Mouse (Mus musculus) forebrain, postnatal 0 days (tissue): ENCODE results near the gene Htra1. TPM values are rescaled to one million over a fixed set of nuclear protein-coding genes. Genes with fewer than 3 reads are reported as not detected.

Experiments used
- ATAC-seq: fragments of 200-750 bp; cut with Nextera tagmentation; 2 replicates; pipeline ENCODE4 v1.8.0; 2017; ENCODE audit warnings: mild to moderate bottlenecking, moderate library complexity
- DNase-seq: peaks from one replicate; pipeline ENCODE4 v3.0.0-alpha.2; 2015
- H3K27ac ChIP-seq: fragments of 300-500 bp; sonication (generic); 2 replicates; pipeline ENCODE4 v1.5.1; 2014; ENCODE audit warnings: low read depth, mild to moderate bottlenecking, antibody characterized with exemption, low read length, moderate library complexity, mixed read lengths
- H3K27me3 ChIP-seq: fragments of 300-500 bp; sonication (generic); 2 replicates; pipeline ENCODE4 v1.6.1; 2014; ENCODE audit warnings: mild to moderate bottlenecking, low read length, mixed read lengths; ENCODE audit not compliant: insufficient read depth
- H3K36me3 ChIP-seq: fragments of 300-500 bp; sonication (generic); 2 replicates; pipeline ENCODE4 v1.6.1; 2014; ENCODE audit warnings: mild to moderate bottlenecking, moderate library complexity; ENCODE audit not compliant: insufficient read depth
- H3K4me1 ChIP-seq: fragments of 300-500 bp; sonication (generic); 2 replicates; pipeline ENCODE4 v1.6.1; 2014; ENCODE audit warnings: antibody characterized with exemption; ENCODE audit not compliant: insufficient read depth
- H3K4me2 ChIP-seq: fragments of 300-500 bp; sonication (generic); 2 replicates; pipeline ENCODE4 v1.6.1; 2014; ENCODE audit warnings: low read depth, mild to moderate bottlenecking, moderate library complexity
- H3K4me3 ChIP-seq: fragments of 300-500 bp; sonication (generic); 2 replicates; pipeline ENCODE4 v1.5.1; 2014; ENCODE audit warnings: low read depth, low read length, mixed read lengths
- H3K9ac ChIP-seq: fragments of 300-500 bp; sonication (generic); 2 replicates; pipeline ENCODE4 v1.6.1; 2014; ENCODE audit warnings: mild to moderate bottlenecking
- H3K9me3 ChIP-seq: fragments of 300-500 bp; sonication (generic); 2 replicates; pipeline ENCODE4 v1.6.1; 2016; ENCODE audit warnings: low read length
- CTCF ChIP-seq: sonication (generic); IDR thresholded peaks from 2 replicates; pipeline ENCODE4 v1.5.1; 2016; ENCODE audit warnings: antibody characterized with exemption, control low read depth, low read depth
- WGBS: fragments of 180-500 bp; shearing (Covaris S2); extraction: QIAGEN DNeasy Blood & Tissue Kit; methylation state at CpG from one replicate; pipeline ENCODE4 v1.1.7; 2014; 5-methylcytosine and 5-hydroxymethylcytosine counted together
- polyA plus RNA-seq: library from polyadenylated mRNA; unstranded; fragments of >200 nt; fragmentation: Nextera tagmentation; extraction: Ambion mirVana; gene quantifications from 2 replicates; pipeline ENCODE4 v1.2.1, GENCODE M21; 2015
- total RNA-seq: library from RNA; depleted of rRNA; stranded (reverse); fragments of >200 nt; gene quantifications from 2 replicates; pipeline ENCODE4 v1.2.3, GENCODE M21; 2014

Htra1 gene
- total and polyA plus RNA-seq, 2 experiments from 2014 or later: 30.4 to 37.3 TPM

DNA sequence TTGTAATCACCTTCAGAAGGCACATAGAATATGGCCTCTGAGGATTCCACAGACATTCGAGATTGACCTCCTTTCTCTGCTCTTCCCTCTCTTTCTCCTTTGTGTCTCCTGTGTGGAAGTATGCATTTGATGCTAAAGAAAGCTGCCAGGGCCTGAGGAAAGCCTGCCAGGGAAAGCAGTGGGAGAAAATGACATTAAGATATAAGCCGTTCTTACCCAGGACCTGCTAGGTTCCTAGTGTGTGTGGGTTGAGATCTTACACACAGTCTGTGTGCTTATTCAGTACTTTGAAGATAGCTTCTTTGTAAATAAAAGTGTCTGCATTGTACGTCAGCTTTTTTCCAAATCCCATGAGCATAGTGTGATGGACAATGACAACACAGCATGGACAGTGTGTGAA lies 39.8 kb upstream of the Htra1 start:
- Histone ChIP-seq H3K9me3 (no peaks in the 10 kb centered on the region), H3K27ac (no peak overlapping the region), H3K36me3 (peaks cover 25% of the 10 kb centered on the region), H3K9ac (no peak overlapping the region), H3K27me3 (no peaks in the 10 kb centered on the region), H3K4me2 (no peak overlapping the region), H3K4me3 (no peak overlapping the region), H3K4me1 (no peaks in the 10 kb centered on the region)
- DNase-seq (no peak), ATAC-seq (no peak)
- no peak for TF ChIP-seq CTCF
- 65% methylated on average over 3 of the region's 3 CpGs for WGBS

GRCm38 (mm10) chr7:130897201-130897600 lies 38.7 kb upstream of the Htra1 start:
- Histone ChIP-seq H3K27ac (no peak overlapping the region), H3K4me3 (no peak overlapping the region), H3K4me1 (no peaks in the 10 kb centered on the region), H3K4me2 (no peak overlapping the region), H3K9me3 (no peaks in the 10 kb centered on the region), H3K27me3 (no peaks in the 10 kb centered on the region), H3K9ac (no peak overlapping the region), H3K36me3 (peaks cover 26% of the 10 kb centered on the region)
- 87% methylated on average over 10 of the region's 10 CpGs for WGBS
- no peak for ATAC-seq
- TF ChIP-seq CTCF: no peak
- no peak for DNase-seq

- H3K27ac ChIP-seq: no peak overlapping the region
- peaks cover 22% of the 10 kb centered on the region for H3K36me3 ChIP-seq
- H3K9me3 ChIP-seq: no peaks in the 10 kb centered on the region
- ATAC-seq (no peak), DNase-seq (peak; percentile 9)
- H3K4me1 ChIP-seq: no peaks in the 10 kb centered on the region
- no peak overlapping the region for H3K4me2 ChIP-seq
- no peaks in the 10 kb centered on the region for H3K27me3 ChIP-seq
- H3K9ac ChIP-seq: no peak overlapping the region
- WGBS: 85% methylated on average over 4 of the region's 4 CpGs
- peak; percentile 30; the same call in 1 of the 2 replicates for TF ChIP-seq CTCF
- no peak overlapping the region for H3K4me3 ChIP-seq
Measured at GRCm38 (mm10) chr7:130898373-130898772, 37.5 kb upstream of the Htra1 start.

GRCm38 (mm10) chr7:130900233-130900848 lies 35.6 kb upstream of the Htra1 start:
- no peak overlapping the region for H3K4me3 ChIP-seq
- H3K27ac ChIP-seq: no peak overlapping the region
- no peak overlapping the region for H3K9ac ChIP-seq
- DNase-seq (no peak), ATAC-seq (no peak)
- peaks cover 21% of the 10 kb centered on the region for H3K36me3 ChIP-seq
- no peak overlapping the region for H3K4me2 ChIP-seq
- TF ChIP-seq CTCF: no peak
- 92% methylated on average over 5 of the region's 5 CpGs for WGBS
- H3K4me1 ChIP-seq: no peaks in the 10 kb centered on the region
- no peaks in the 10 kb centered on the region for H3K27me3 ChIP-seq
- H3K9me3 ChIP-seq: no peaks in the 10 kb centered on the region

DNA sequence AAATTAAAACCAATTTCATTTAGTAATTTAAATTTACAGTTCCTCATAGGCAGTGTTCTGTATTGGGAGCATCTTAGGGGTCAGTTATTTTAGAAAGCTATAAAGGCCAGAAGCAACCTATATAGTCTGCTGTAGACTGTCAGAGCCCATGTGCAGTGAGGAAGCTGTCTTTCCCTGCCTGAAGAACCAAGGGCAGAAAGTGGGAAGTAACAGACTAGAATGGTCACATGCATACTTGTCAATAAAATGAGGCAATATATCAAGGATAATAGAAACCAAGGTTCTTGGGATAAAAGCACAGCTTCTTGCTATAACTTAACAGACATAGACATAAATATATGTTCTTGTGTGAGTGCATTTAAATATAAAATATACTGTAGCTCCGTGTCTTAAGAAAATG lies 33.0 kb upstream of the Htra1 start:
- no peaks in the 10 kb centered on the region for H3K4me1 ChIP-seq
- no peak overlapping the region for H3K4me3 ChIP-seq
- no peak for TF ChIP-seq CTCF
- WGBS: 94% methylated on average over 1 of the region's 1 CpGs
- no peaks in the 10 kb centered on the region for H3K9me3 ChIP-seq
- peaks cover 15% of the 10 kb centered on the region for H3K36me3 ChIP-seq
- H3K9ac ChIP-seq: no peak overlapping the region
- H3K27me3 ChIP-seq: no peaks in the 10 kb centered on the region
- ATAC-seq (no peak), DNase-seq (no peak)
- H3K27ac ChIP-seq: no peak overlapping the region
- H3K4me2 ChIP-seq: no peak overlapping the region

- H3K27me3 ChIP-seq: no peaks in the 10 kb centered on the region
- no peak for TF ChIP-seq CTCF
- ATAC-seq: no peak
- H3K4me3 ChIP-seq: no peak overlapping the region
- no peak for DNase-seq
- H3K27ac ChIP-seq: no peak overlapping the region
- H3K36me3 ChIP-seq: peaks cover 15% of the 10 kb centered on the region
- no peaks in the 10 kb centered on the region for H3K9me3 ChIP-seq
- 87% methylated on average over 16 of the region's 16 CpGs for WGBS
- H3K9ac ChIP-seq: no peak overlapping the region
- no peak overlapping the region for H3K4me2 ChIP-seq
- no peaks in the 10 kb centered on the region for H3K4me1 ChIP-seq
Measured at GRCm38 (mm10) chr7:130903505-130904074, 32.3 kb upstream of the Htra1 start.

DNA sequence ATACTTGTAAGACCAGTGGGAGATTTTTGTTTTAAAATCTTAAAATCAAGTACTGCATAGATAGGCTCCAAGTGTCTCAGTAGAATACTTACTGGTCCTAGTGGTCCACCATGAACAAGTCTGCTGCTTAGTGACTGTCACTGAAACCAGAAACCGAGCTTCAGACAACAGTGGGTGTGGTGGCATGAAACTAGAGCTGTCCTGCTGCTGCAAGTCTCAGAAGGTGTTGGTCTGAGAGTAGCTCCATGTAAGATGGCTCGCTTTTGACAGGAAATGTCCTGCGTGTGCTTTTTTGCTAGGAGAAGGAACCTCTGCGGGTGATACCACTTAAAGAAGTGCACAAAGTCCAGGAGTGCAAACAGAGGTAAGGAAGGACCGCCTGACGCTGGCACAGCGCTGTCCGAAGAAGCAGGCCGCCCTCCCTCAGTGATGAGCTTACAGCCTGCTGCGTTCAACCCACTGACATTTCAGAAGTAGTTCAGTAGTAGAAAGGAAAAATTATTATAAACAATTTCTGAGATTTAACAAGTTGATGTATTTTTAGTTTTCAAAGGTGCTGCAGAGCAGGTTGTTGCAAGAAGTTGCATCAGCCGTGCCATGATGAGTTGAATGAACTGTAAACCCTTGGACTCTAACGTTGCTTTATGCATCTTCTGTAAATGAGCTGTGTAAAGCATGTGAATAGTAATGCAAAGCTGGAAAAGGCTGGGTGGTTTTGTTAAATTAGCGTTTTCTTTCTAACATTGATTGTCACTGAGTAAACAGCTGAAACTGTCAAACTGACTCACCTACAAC lies 31.1 kb upstream of the Htra1 start:
- WGBS: 91% methylated on average over 13 of the region's 13 CpGs
- peaks cover 18% of the 10 kb centered on the region for H3K36me3 ChIP-seq
- no peaks in the 10 kb centered on the region for H3K4me1 ChIP-seq
- no peak overlapping the region for H3K4me3 ChIP-seq
- TF ChIP-seq CTCF: no peak
- H3K27me3 ChIP-seq: no peaks in the 10 kb centered on the region
- H3K27ac ChIP-seq: no peak overlapping the region
- no peak overlapping the region for H3K9ac ChIP-seq
- ATAC-seq (no peak), DNase-seq (no peak)
- no peaks in the 10 kb centered on the region for H3K9me3 ChIP-seq
- no peak overlapping the region for H3K4me2 ChIP-seq
